Mouse (Mus musculus) layer of hippocampus, adult 9-11 months (tissue): Measurements from ENCODE around the gene Ajuba.
A peak's percentile ranks its signal among the peaks of the same experiment; 100 is the strongest.

ENCODE experiments used
- DNase-seq: peaks from one replicate; pipeline ENCODE4 v3.0.0; 2022

The Ajuba gene

DNA sequence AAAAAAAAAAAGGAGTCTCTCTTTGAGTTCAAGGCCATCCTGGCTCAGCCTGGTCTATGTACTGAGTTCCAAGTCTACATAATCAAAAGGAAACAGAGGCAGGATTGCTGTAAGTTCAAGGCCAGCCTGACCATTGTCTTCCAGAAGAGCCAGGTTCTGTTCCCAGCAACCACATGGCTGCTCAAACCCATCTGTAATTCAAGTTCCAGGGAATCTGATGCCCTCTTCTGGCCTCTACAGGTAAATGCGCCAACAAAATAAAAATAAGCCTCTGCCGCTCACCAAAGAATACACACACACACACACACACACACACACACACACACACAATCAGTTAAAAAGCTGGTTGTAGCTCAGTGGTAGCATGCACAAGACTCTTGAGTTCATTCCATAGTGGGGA lies 38.8 kb downstream of the Ajuba start:
- DNase-seq, result no peak

GRCm38 (mm10) chr14:54528446-54529111 lies 48.8 kb downstream of the Ajuba start:
- DNase-seq, result peak; percentile 66

GRCm38 (mm10) chr14:54528007-54528393 lies 49.4 kb downstream of the Ajuba start:
- DNase-seq, result no peak

- no peak for DNase-seq
Observed at GRCm38 (mm10) chr14:54527227-54528006, 49.9 kb downstream of the Ajuba start.

- DNase-seq, result no peak
Observed at GRCm38 (mm10) chr14:54523600-54523999, 53.8 kb downstream of the Ajuba start.
